Mouse (Mus musculus) spleen, adult 18-20 months (tissue): ENCODE results near the gene Elmo3.

Experiments
- DNase-seq, 2 experiments: peaks; one replicate each; pipeline ENCODE4 v3.0.0; 2022; ENCODE audit warnings: mixed read lengths in 2 of 2

The Elmo3 gene

GRCm38 (mm10) chr8:105298351-105299252 lies 6.8 kb upstream of the Elmo3 start:
- DNase-seq = no peak

DNA sequence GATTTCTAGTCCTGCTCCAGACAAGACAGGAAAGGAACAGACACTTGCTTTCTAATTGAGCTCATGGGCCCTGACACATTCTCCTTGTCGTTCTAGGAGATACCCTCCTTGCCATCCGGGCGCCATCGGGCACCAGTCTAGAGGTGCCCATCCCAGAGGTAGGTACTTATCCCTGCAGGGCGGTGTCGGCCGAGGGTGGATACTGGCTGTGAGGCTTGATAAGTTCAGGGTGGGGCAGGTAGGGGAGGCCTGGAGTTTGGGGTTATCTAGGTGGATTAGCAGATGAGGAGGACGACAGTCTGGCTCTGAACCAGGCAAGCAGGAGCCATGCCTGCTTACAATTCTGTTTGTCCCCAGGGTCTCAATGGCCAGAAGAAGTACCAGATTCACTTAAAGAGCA lies 5.4 kb upstream of the Elmo3 start:
- no peak for DNase-seq

DNA sequence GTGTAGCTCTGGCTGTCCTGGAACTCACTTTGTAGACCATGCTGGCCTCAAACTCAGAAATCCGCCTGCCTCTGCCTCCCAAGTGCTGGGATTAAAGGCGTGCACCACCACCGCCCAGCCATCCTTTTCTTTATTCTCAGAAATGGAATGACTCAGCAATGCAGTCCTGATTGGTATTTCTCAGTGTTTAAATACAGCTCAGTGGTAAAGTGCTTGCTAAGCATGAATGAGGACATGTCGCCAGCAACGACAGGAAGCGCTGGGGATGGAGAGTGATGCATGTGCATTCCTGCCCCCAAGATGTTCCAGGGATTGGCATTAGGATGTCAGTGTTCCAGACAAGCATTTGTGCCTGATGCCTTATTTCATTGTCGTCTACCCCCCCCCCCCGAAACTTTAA lies 2.0 kb upstream of the Elmo3 start:
- DNase-seq = no peak

DNA sequence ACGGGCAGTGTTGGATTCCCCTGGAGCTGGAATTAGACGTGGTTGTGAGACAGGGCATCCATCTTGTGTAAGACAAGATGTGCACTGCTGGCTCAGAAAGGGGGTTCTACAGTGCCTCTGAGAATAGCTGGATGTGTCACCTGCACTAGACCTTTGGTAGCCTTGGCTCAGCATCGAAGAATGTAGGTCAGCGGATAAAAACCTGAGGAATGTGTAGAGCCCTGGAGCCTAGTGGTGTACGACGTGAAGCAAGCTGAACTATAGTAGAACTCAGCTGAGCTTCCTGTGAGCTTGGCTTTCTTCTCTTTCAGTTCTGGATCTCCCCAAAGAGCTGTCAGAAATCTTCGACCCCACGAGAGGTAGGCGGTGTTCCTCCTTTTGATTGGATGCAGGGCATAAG lies 1.5 kb upstream of the Elmo3 start:
- no peak for DNase-seq

- no peak for DNase-seq
Observed at GRCm38 (mm10) chr8:105304325-105305210, 833 bp upstream of the Elmo3 start.

- DNase-seq = no peak
Observed at GRCm38 (mm10) chr8:105306146-105306691, 818 bp downstream of the Elmo3 start.

DNA sequence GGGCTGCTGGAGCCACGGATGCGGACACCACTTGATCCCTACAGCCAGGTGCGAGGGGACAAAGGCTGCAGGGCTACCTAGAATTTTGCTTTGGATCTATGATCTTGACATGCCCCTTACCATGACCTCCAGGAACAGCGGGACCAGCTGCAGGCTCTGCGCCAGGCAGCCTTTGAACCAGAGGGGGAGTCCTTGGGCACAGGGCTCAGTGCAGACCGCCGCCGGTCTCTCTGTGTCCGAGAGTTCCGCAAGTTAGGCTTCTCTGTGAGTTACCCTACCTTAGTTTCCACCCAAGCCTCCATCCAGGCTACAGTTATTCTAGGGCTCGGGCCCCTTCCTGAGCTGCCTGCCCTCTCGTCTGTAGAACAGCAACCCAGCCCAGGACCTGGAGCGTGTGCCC lies 2.3 kb downstream of the Elmo3 start:
- DNase-seq = no peak

DNA sequence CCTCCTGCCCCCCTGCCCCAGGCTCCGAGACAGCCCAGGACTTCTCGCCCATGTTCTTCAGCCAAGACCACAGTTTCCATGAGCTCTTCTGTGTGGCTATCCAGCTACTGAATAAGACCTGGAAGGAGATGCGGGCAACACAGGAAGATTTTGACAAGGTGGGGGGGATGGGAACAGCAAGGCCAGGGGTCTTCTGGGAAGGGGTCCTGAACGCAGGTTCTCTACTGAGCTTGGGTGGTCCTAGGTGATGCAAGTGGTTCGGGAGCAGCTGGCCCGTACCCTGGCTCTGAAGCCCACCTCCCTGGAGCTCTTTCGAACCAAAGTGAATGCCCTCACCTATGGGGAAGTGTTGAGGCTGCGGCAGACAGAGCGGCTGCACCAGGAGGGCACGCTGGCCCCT lies 3.0 kb downstream of the Elmo3 start:
- no peak for DNase-seq

DNA sequence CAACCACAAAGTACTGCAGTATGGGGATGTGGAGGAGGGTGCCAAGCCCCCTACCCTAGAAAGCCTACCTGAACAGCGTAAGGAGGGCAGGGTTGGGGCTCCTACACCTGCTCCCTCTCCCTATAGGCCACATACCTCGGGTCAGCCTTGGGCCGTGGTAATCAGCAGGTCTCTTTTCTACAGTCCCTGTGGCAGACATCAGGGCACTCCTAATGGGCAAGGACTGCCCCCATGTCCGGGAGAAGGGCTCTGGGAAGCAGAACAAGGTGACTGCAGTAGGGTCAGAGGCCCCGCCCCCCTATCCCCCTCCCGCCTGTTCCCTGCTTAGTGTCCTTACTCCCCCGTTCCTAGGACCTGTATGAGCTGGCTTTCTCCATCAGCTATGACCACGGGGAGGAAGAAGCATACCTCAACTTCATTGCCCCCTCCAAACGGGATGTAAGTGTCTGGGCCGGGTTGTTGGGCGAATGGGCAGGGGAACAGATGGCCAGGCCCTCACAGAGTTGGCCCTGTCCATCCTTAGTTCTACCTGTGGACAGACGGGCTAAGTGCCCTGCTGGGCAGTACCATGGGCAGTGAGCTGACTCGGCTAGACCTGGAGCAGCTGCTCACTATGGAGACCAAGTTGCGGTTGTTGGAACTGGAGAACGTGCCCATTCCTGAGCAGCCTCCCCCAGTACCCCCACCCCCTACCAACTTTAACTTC lies 3.9 kb downstream of the Elmo3 start:
- no peak for DNase-seq

DNA sequence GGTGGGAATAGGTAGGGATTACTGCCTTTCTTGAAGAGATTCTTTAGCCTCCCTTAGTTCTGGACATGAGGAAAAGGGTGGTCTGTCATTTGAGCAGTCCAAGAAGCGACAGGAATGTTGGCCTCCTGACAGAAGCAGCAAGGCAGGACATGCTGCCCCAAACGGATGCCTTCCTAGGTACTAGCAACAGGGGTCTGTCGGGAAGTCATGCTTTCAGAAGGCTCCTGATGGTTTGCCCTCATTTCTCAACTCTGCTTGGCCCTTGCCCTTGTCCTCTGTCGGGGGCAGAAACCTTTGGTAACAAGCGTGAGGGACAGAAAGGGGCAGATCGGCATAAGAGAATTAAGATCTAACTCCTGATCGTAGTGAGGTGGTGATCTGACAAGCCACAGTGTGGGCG lies 4.7 kb downstream of the Elmo3 start:
- no peak for DNase-seq

- DNase-seq = no peak
Observed at GRCm38 (mm10) chr8:105311718-105312117, 6.3 kb downstream of the Elmo3 start.

DNA sequence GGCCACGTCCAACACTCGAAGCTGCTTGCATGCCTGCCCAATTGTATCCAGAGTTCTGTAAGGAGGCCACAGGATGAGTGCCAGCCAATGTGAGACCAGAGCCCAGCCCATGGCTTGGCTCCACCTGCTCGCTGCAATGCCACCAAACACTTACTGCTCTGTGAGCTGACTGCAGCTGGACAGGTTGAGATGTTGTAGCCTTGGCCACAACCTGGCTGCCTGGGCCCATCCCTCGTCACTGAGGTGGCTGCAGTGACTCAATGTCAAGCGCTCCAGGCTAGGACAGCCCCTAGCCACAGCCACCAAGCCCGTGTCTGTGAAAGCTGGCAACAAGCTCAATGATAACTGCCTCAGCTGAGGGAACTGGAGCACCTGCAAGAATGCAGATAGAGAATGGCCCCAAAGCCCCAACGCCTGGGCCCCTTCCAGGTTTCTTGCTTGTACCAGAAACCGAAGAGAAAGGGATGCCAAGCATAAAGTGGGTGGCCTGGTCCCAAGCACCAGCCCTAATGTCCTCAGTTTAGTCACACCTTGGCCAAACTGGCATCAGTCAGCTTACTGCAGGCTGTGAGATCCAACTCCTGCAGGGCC lies 7.6 kb downstream of the Elmo3 start:
- DNase-seq = no peak

DNA sequence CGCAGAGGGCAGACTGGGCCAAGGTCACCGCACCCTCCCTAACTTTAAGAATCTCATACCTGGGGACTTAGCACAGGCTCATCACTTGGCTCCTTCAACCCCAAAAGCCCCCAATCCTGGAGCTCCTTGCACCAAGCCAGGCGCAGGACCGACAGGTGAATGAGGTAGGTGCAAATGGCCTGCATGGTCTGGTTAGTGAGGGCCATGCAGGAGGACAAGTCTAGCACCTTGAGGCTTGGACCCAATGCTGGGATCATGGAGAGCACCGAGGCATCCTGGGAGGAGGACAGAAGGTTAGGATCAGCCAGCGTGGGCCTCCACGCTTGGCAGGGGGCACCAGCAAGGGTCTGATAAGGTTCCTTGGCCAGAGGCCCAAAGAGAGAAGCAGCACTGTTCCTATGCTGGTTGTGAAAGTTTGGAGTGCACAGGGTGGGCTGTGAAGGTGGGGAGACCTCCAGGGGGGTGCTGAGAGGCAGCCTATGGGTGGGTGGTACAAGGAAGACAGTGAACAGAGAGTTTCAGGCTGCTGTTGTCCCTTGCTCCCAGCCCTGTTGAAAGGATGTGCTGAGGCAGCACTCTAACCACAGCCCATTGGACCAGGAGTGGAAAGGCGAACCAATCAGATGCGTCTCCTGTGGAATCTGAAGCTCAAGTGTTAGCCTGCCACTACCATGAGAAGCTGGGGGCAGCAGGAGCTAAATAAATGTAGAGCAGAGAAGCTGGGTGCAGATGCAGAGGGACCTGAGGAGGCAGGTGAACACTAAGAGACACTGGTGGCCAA lies 8.4 kb downstream of the Elmo3 start:
- no peak for DNase-seq

- DNase-seq = no peak
Observed at GRCm38 (mm10) chr8:105315073-105315769, 9.8 kb downstream of the Elmo3 start.

GRCm38 (mm10) chr8:105317941-105318340 lies 12.5 kb downstream of the Elmo3 start:
- DNase-seq = no peak

GRCm38 (mm10) chr8:105318662-105319190 lies 13.3 kb downstream of the Elmo3 start:
- no peak for DNase-seq

DNA sequence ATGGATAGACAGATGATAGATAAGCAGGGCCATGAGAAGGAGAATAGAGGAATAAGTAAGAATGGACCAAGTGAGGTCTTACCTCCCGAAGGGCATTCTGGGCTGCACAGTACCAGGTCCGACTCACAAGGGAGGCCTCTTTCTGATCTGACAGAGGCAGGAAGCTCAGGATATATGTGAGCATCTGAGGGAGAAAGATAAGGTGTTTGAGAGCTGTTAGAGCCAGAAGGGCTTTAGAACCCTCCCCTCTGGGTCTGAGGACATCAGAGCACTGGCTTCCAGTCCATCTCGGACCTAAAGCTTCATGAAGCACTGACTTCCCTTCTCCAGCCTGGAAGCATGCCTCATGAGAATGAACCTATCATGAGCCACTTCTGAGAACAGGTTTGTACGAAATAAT lies 17.8 kb downstream of the Elmo3 start:
- DNase-seq = no peak

GRCm38 (mm10) chr8:105325641-105326093 lies 20.3 kb downstream of the Elmo3 start:
- DNase-seq = no peak

DNA sequence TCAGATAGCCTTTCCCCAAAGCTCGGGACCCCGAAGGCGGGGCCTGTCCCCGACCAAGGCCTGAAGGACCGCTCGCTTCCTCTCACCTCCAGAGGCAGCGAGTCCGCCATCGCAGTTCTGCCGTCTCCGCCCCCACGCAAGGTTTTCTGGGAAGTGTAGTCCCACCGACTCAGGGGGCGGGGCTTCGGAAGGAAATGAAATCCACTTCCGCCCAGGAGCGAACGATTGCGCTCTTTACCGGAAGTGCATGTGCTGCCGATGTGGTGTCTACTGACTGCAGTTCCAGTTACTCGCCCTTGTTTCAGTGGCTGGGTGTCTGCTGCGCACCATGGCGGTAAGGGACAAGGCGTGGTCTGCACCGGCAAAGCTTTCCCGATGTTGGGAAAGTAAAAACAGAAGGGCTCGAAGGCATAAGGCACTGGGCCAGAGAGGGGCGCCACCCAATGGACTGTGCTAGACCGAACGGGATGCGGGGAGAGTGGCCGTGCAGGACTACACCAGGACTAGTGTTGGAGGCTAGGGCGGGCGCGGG lies 20.8 kb downstream of the Elmo3 start, which contains the start of the genes Lrrc29 and Tmem208:
Lrrc29 (minus strand) TSS at position 138 of the 532 bp plus-strand sequence.
Tmem208 (plus strand) TSS at position 214 of the 532 bp plus-strand sequence.
- DNase-seq = peak; percentile 93 to 98

GRCm38 (mm10) chr8:105326968-105327367 lies 21.6 kb downstream of the Elmo3 start:
- no peak for DNase-seq
